Mouse (Mus musculus): ENCODE measurements at regions not wholly inside any gene's neighbourhood (a gene's known extent, or its start where the extent isn't known, plus 50 kb on each side); places are given as distances from the start of the nearest gene placed in this dataset.
"Not testable (repeated sequence)": the region's sequence is repeated elsewhere in the genome, so short reads cannot be mapped to it uniquely, and the experiment has no call there.

GRCm38 (mm10) chr13:60455863-60456551, 145.7 kb upstream of the Dapk1 start:
- intact Hi-C loops (cut with DNase I) = no loop called here

GRCm38 (mm10) chr13:60457277-60457676, 144.5 kb upstream of the Dapk1 start:
- DNase-seq (ENCODE audit: low spot score in 2 of 2) = no peak

More at GRCm38 (mm10) chr13:60455863-60456551, 145.7 kb upstream of the Dapk1 start:
- DNase-seq (ENCODE audit: low spot score in 2 of 2) = no peak

GRCm38 (mm10) chr13:60459002-60459401, 142.7 kb upstream of the Dapk1 start:
- intact Hi-C loops (cut with DNase I) = no loop called here
- DNase-seq (ENCODE audit: low spot score in 2 of 2) = no peak

More at GRCm38 (mm10) chr13:60457277-60457676, 144.5 kb upstream of the Dapk1 start:
- intact Hi-C loops (cut with DNase I) = no loop called here

GRCm38 (mm10) chr13:60466553-60467313, 135.0 kb upstream of the Dapk1 start:
- DNase-seq (ENCODE audit: low spot score in 2 of 2) = no peak
- intact Hi-C loops (cut with DNase I) = loop anchor here (5.0 kb wide), 2 partner anchors 289 to 609 kb away; partner anchors contain the start of gene Gas1

GRCm38 (mm10) chr13:60467821-60468579, 133.7 kb upstream of the Dapk1 start:
- intact Hi-C loops (cut with DNase I) = loop anchor here (2.0 to 5.0 kb wide), 4 partner anchors 291 to 625 kb away; partner anchors contain the start of gene Gas1
- peak; percentile 36 to 59 for DNase-seq (ENCODE audit: low spot score in 2 of 2)

GRCm38 (mm10) chr13:60470426-60471398, 131.0 kb upstream of the Dapk1 start:
- intact Hi-C loops (cut with DNase I) = loop anchor here (10.0 kb wide), 2 partner anchors 204 to 344 kb away; no protein-coding TSS in a partner anchor
- peak in 1 of 2 experiments; percentile 36 for DNase-seq (ENCODE audit: low spot score in 2 of 2)

- intact Hi-C loops (cut with DNase I) = loop anchor here (10.0 kb wide), 2 partner anchors 203 to 343 kb away; no protein-coding TSS in a partner anchor
- DNase-seq (ENCODE audit: low spot score in 2 of 2) = no peak
These were observed 130.1 kb upstream of the Dapk1 start for GRCm38 (mm10) chr13:60471602-60472001.

GRCm38 (mm10) chr13:60476366-60476765, 125.4 kb upstream of the Dapk1 start:
- intact Hi-C loops (cut with DNase I) = loop anchor here (10.0 kb wide), 2 partner anchors 198 to 338 kb away; no protein-coding TSS in a partner anchor
- no peak for DNase-seq (ENCODE audit: low spot score in 2 of 2)

GRCm38 (mm10) chr13:60478301-60478700, 123.4 kb upstream of the Dapk1 start:
- DNase-seq (ENCODE audit: low spot score in 2 of 2) = no peak
- intact Hi-C loops (cut with DNase I) = loop anchor here (2.0 to 10.0 kb wide), 3 partner anchors 124 to 336 kb away; no protein-coding TSS in a partner anchor

- intact Hi-C loops (cut with DNase I) = loop anchor here (1.0 to 10.0 kb wide), 4 partner anchors 124 to 336 kb away; no protein-coding TSS in a partner anchor
- DNase-seq (ENCODE audit: low spot score in 2 of 2) = peak; percentile 54 to 61
These were observed 122.5 kb upstream of the Dapk1 start for GRCm38 (mm10) chr13:60479043-60479861.

- intact Hi-C loops (cut with DNase I) = loop anchor here (1.0 to 10.0 kb wide), 4 partner anchors 123 to 335 kb away; no protein-coding TSS in a partner anchor
- DNase-seq (ENCODE audit: low spot score in 2 of 2) = no peak
These were observed 121.7 kb upstream of the Dapk1 start for GRCm38 (mm10) chr13:60479862-60480730.

GRCm38 (mm10) chr13:60480731-60481431, 120.9 kb upstream of the Dapk1 start:
- intact Hi-C loops (cut with DNase I) = no loop called here
- DNase-seq (ENCODE audit: low spot score in 2 of 2) = no peak

- intact Hi-C loops (cut with DNase I) = not testable (repeated sequence)
These were observed 120.3 kb upstream of the Dapk1 start for GRCm38 (mm10) chr13:60481451-60481850.

GRCm38 (mm10) chr13:60481946-60482345, 119.8 kb upstream of the Dapk1 start:
- intact Hi-C loops (cut with DNase I) = no loop called here
- no peak for DNase-seq (ENCODE audit: low spot score in 2 of 2)

More at GRCm38 (mm10) chr13:60481451-60481850, 120.3 kb upstream of the Dapk1 start:
- not testable (repeated sequence) for DNase-seq (ENCODE audit: low spot score in 2 of 2)

GRCm38 (mm10) chr13:60486105-60486504, 115.6 kb upstream of the Dapk1 start:
- intact Hi-C loops (cut with DNase I) = no loop called here
- no peak for DNase-seq (ENCODE audit: low spot score in 2 of 2)

- intact Hi-C loops (cut with DNase I) = no loop called here
- DNase-seq (ENCODE audit: low spot score in 2 of 2) = no peak
These were observed 114.9 kb upstream of the Dapk1 start for GRCm38 (mm10) chr13:60486871-60487270.

All from left cerebral cortex, postnatal 36 days (tissue).